ENCODE assay signal across 8 mouse cellular contexts in the genomic region with DNA sequence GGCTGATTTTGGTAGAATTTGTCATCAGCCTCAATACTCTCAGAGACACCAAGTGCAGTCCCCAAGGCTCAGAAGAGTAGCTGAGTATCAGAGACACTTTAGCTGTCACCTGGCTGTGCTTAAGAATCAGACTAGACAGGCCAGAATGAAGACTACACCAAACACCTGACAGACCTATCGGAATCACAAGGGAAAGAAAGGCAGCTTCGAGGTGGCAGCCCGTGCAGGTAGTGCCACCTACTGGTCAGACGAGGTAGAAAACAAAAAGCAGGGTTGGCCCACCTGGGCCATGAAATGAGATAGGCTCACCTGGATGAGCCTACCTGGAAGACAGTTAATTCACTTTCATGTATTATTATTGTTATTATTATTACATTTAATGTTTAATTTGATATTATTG.
A peak's percentile ranks its signal among the peaks of the same experiment; 100 is the strongest.
DNase-seq lines count a peak whose midpoint lies in the region; ATAC-seq and TF ChIP-seq lines count a peak whose summit lies in the region.

No protein-coding gene starts in this region.

- H3K4me2 ChIP-seq in forebrain, embryonic 11.5 days (ENCODE audit: low read depth, low read length, severe bottlenecking): no peak overlapping the region
- H3K4me2 ChIP-seq in embryonic facial prominence, embryonic 11.5 days (ENCODE audit: low read depth, low read length): no peak overlapping the region
- H3K4me2 ChIP-seq in intestine, embryonic 15.5 days (replicated peaks): no peak overlapping the region
- no peak overlapping the region for H3K4me2 ChIP-seq in lung, postnatal 0 days (replicated peaks; ENCODE audit: low read depth, low read length)

- 5% methylated on average over 4 of the region's 4 CpGs for WGBS in forebrain, embryonic 11.5 days
- WGBS in forebrain, embryonic 10.5 days: 12% methylated on average over 4 of the region's 4 CpGs
- WGBS in thymus, adult 2 months: 7% methylated on average over 4 of the region's 4 CpGs
- 5% methylated on average over 4 of the region's 4 CpGs for WGBS in embryonic facial prominence, embryonic 11.5 days
- WGBS in intestine, embryonic 15.5 days: 2% methylated on average over 4 of the region's 4 CpGs
- 4% methylated on average over 4 of the region's 4 CpGs for WGBS in lung, postnatal 0 days

- H3K27me3 ChIP-seq in forebrain, embryonic 11.5 days (ENCODE audit: control insufficient read depth, insufficient read depth, low read length): no peaks in the 10 kb centered on the region
- H3K27me3 ChIP-seq in forebrain, embryonic 10.5 days (ENCODE audit: poor library complexity, severe bottlenecking): peaks cover 20% of the 10 kb centered on the region
- no peaks in the 10 kb centered on the region for H3K27me3 ChIP-seq in thymus, adult 2 months (ENCODE audit: control insufficient read depth, insufficient read depth, low read length)
- no peaks in the 10 kb centered on the region for H3K27me3 ChIP-seq in embryonic facial prominence, embryonic 11.5 days (ENCODE audit: control insufficient read depth, insufficient read depth, low read length)
- no peaks in the 10 kb centered on the region for H3K27me3 ChIP-seq in intestine, embryonic 15.5 days (replicated peaks)
- H3K27me3 ChIP-seq in lung, postnatal 0 days (replicated peaks; ENCODE audit: insufficient read depth, low read length): no peaks in the 10 kb centered on the region
- no peaks in the 10 kb centered on the region for H3K27me3 ChIP-seq in splenic B cell, adult 2 months (ENCODE audit: control insufficient read depth, insufficient read depth, low read length, poor library complexity, severe bottlenecking)

- no peaks in the 10 kb centered on the region for H3K36me3 ChIP-seq in forebrain, embryonic 11.5 days (ENCODE audit: control insufficient read depth, insufficient read depth, low read length)
- H3K36me3 ChIP-seq in forebrain, embryonic 10.5 days (replicated peaks): no peaks in the 10 kb centered on the region
- H3K36me3 ChIP-seq in thymus, adult 2 months (ENCODE audit: control insufficient read depth, insufficient read depth, low read length): no peaks in the 10 kb centered on the region
- H3K36me3 ChIP-seq in embryonic facial prominence, embryonic 11.5 days (replicated peaks; ENCODE audit: control insufficient read depth, insufficient read depth, low read depth, low read length): no peaks in the 10 kb centered on the region
- H3K36me3 ChIP-seq in intestine, embryonic 15.5 days: no peaks in the 10 kb centered on the region
- H3K36me3 ChIP-seq in lung, postnatal 0 days (ENCODE audit: insufficient read depth, low read length): no peaks in the 10 kb centered on the region
- no peaks in the 10 kb centered on the region for H3K36me3 ChIP-seq in splenic B cell, adult 2 months (ENCODE audit: control insufficient read depth, insufficient read depth, low read length, poor library complexity, severe bottlenecking)

- no peaks in the 10 kb centered on the region for H3K4me1 ChIP-seq in forebrain, embryonic 11.5 days (replicated peaks; ENCODE audit: control insufficient read depth, insufficient read depth, low read length)
- H3K4me1 ChIP-seq in forebrain, embryonic 10.5 days: 0 out of 2 replicates have a peak, but pooled peaks cover 3% of the 10 kb centered on the region
- H3K4me1 ChIP-seq in thymus, adult 2 months (replicated peaks; ENCODE audit: control insufficient read depth, insufficient read depth, low read length): peaks cover 5% of the 10 kb centered on the region; the same call in 1 of the 2 replicates
- no peaks in the 10 kb centered on the region for H3K4me1 ChIP-seq in embryonic facial prominence, embryonic 11.5 days (ENCODE audit: control insufficient read depth, insufficient read depth, low read length)
- no peaks in the 10 kb centered on the region for H3K4me1 ChIP-seq in intestine, embryonic 15.5 days (replicated peaks)
- H3K4me1 ChIP-seq in lung, postnatal 0 days (ENCODE audit: insufficient read depth, low read depth, low read length): no peaks in the 10 kb centered on the region

- no peak overlapping the region for H3K4me3 ChIP-seq in forebrain, embryonic 11.5 days (ENCODE audit: low read depth, low read length)
- H3K4me3 ChIP-seq in forebrain, embryonic 10.5 days: no peak overlapping the region
- H3K4me3 ChIP-seq in thymus, adult 2 months (ENCODE audit: control insufficient read depth, insufficient read depth, low read length): no peak overlapping the region
- no peak overlapping the region for H3K4me3 ChIP-seq in embryonic facial prominence, embryonic 11.5 days (ENCODE audit: low read depth, low read length)
- no peak overlapping the region for H3K4me3 ChIP-seq in intestine, embryonic 15.5 days (replicated peaks)
- H3K4me3 ChIP-seq in lung, postnatal 0 days (ENCODE audit: low read depth, low read length): no peak overlapping the region

- no peak for DNase-seq in forebrain, embryonic 11.5 days (ENCODE audit: low spot score)
- DNase-seq in forebrain, embryonic 10.5 days (ENCODE audit: extremely low spot score, low spot score): no peak
- peak; percentile 49 for DNase-seq in thymus, adult 2 months
- no peak for DNase-seq in thymus, adult 18-20 months
- peak; percentile 69 for DNase-seq in embryonic facial prominence, embryonic 11.5 days (ENCODE audit: low spot score)
- DNase-seq in lung, postnatal 0 days (ENCODE audit: low spot score): peak; percentile 55
- peak; percentile 31 for DNase-seq in splenic B cell, adult 2 months (ENCODE audit: low read depth, low spot score)

- no peak for TF ChIP-seq POLR2A in thymus, adult 2 months (IDR thresholded peaks at IDR 0.05; ENCODE audit: control insufficient read depth, extremely low read depth, insufficient read depth, low read length, poor library complexity)

- ATAC-seq in forebrain, embryonic 11.5 days (replicated peaks; ENCODE audit: low FRiP score): peak; percentile 50
- 0 out of 2 replicates have a peak, but pooled peaks have one; percentile 35 for ATAC-seq in embryonic facial prominence, embryonic 11.5 days (replicated peaks; ENCODE audit: insufficient number of reproducible peaks, low FRiP score, low TSS enrichment, low read depth)
- peak; percentile 74 for ATAC-seq in intestine, embryonic 15.5 days
- no peak for ATAC-seq in lung, postnatal 0 days

- TF ChIP-seq CTCF in thymus, adult 2 months (IDR thresholded peaks at IDR 0.05; ENCODE audit: borderline replicate concordance, control insufficient read depth, extremely low read depth, insufficient read depth, low read length, poor library complexity): peak; percentile 70; the same call in 1 of the 2 replicates
- TF ChIP-seq CTCF in lung, postnatal 0 days (IDR thresholded peaks at IDR 0.05): peak; percentile 93

- TF ChIP-seq EP300 in lung, postnatal 0 days (IDR thresholded peaks at IDR 0.05): no peak

- no peak overlapping the region for H3K9ac ChIP-seq in forebrain, embryonic 11.5 days (ENCODE audit: low read length)
- no peak overlapping the region for H3K9ac ChIP-seq in embryonic facial prominence, embryonic 11.5 days (replicated peaks; ENCODE audit: low read length)
- no peak overlapping the region for H3K9ac ChIP-seq in intestine, embryonic 15.5 days
- no peak overlapping the region for H3K9ac ChIP-seq in lung, postnatal 0 days (replicated peaks; ENCODE audit: low read depth)

- no peaks in the 10 kb centered on the region for H3K9me3 ChIP-seq in forebrain, embryonic 11.5 days (ENCODE audit: control insufficient read depth, low read length)
- no peaks in the 10 kb centered on the region for H3K9me3 ChIP-seq in forebrain, embryonic 10.5 days
- no peaks in the 10 kb centered on the region for H3K9me3 ChIP-seq in embryonic facial prominence, embryonic 11.5 days (replicated peaks; ENCODE audit: control insufficient read depth, low read length)
- H3K9me3 ChIP-seq in intestine, embryonic 15.5 days: no peaks in the 10 kb centered on the region
- H3K9me3 ChIP-seq in lung, postnatal 0 days (ENCODE audit: low read length): no peaks in the 10 kb centered on the region

- no peak overlapping the region for H3K27ac ChIP-seq in forebrain, embryonic 11.5 days (ENCODE audit: low read depth, low read length)
- no peak overlapping the region for H3K27ac ChIP-seq in forebrain, embryonic 10.5 days
- no peak overlapping the region for H3K27ac ChIP-seq in thymus, adult 2 months (ENCODE audit: control insufficient read depth, insufficient read depth, low read length)
- H3K27ac ChIP-seq in embryonic facial prominence, embryonic 11.5 days (replicated peaks; ENCODE audit: low read depth, low read length): no peak overlapping the region
- no peak overlapping the region for H3K27ac ChIP-seq in intestine, embryonic 15.5 days
- no peak overlapping the region for H3K27ac ChIP-seq in lung, postnatal 0 days (ENCODE audit: low read length)

Comparison
In these comparisons a context has a peak if more than half of its experiments do, and no peak if none do; other contexts are left out.
1. DNase-seq: peak in thymus, adult 2 months (single experiment), embryonic facial prominence, embryonic 11.5 days (single experiment), lung, postnatal 0 days (single experiment) and splenic B cell, adult 2 months (single experiment); none in forebrain, embryonic 11.5 days (single experiment), forebrain, embryonic 10.5 days (single experiment) and thymus, adult 18-20 months (0 of 2).